Mouse (Mus musculus): ENCODE results near the gene Hspa12a. TPM values are rescaled to one million over a fixed set of nuclear protein-coding genes. Genes with fewer than 3 reads are reported as not detected.

Gene Hspa12a
- total and polyA plus RNA-seq, 3 experiments, result 38.6 to 114 (median 108) TPM

- no peak for DNase-seq
These were observed 120.2 kb downstream of the Hspa12a start for GRCm38 (mm10) chr19:58823301-58823700.

GRCm38 (mm10) chr19:58822454-58823200 lies 120.8 kb downstream of the Hspa12a start:
- DNase-seq, result peak; percentile 91

- peak; percentile 41 for DNase-seq
These were observed 124.7 kb downstream of the Hspa12a start for GRCm38 (mm10) chr19:58818571-58819415.

- no peak for DNase-seq
These were observed 126.1 kb downstream of the Hspa12a start for GRCm38 (mm10) chr19:58817398-58817797.

- no peak for DNase-seq
These were observed 126.9 kb downstream of the Hspa12a start for GRCm38 (mm10) chr19:58816453-58817041.

GRCm38 (mm10) chr19:58815179-58815922 lies 128.1 kb downstream of the Hspa12a start:
- no peak for DNase-seq

GRCm38 (mm10) chr19:58810536-58810935 lies 132.9 kb downstream of the Hspa12a start:
- peak; percentile 90 for DNase-seq

GRCm38 (mm10) chr19:58808864-58809263 lies 134.6 kb downstream of the Hspa12a start:
- no peak for DNase-seq

GRCm38 (mm10) chr19:58806364-58806763 lies 137.1 kb downstream of the Hspa12a start:
- peak; percentile 73 for DNase-seq

GRCm38 (mm10) chr19:58805191-58805779 lies 138.2 kb downstream of the Hspa12a start:
- no peak for DNase-seq

GRCm38 (mm10) chr19:58795114-58795669 lies 148.3 kb downstream of the Hspa12a start:
- DNase-seq, result no peak

- no peak for DNase-seq
These were observed 149.2 kb downstream of the Hspa12a start, which contains the start of gene 1700019N19Rik for GRCm38 (mm10) chr19:58794284-58794683. TSS of gene 1700019N19Rik (minus strand) at chr19:58794461.

GRCm38 (mm10) chr19:58789194-58789593 lies 154.3 kb downstream of the Hspa12a start:
- DNase-seq, result peak; percentile 56

GRCm38 (mm10) chr19:58783938-58784337 lies 159.5 kb downstream of the Hspa12a start:
- peak; percentile 36 for DNase-seq

GRCm38 (mm10) chr19:58781566-58781965 lies 161.9 kb downstream of the Hspa12a start:
- no peak for DNase-seq

- DNase-seq, result no peak
These were observed 167.0 kb downstream of the Hspa12a start for GRCm38 (mm10) chr19:58776461-58776860.

- DNase-seq, result no peak
These were observed 176.1 kb downstream of the Hspa12a start for GRCm38 (mm10) chr19:58767329-58767728.

GRCm38 (mm10) chr19:58762848-58763541 lies 180.5 kb downstream of the Hspa12a start:
- peak; percentile 62 for DNase-seq

- DNase-seq, result no peak
These were observed 181.1 kb downstream of the Hspa12a start for GRCm38 (mm10) chr19:58762316-58762715.

- DNase-seq, result peak; percentile 21
These were observed 184.0 kb downstream of the Hspa12a start, which contains the start of gene Pnliprp2 for GRCm38 (mm10) chr19:58759423-58759822. TSS of gene Pnliprp2 (plus strand) at chr19:58759719.

All from adrenal gland, adult 2 months (tissue).